Mouse (Mus musculus) adrenal gland (tissue): ENCODE measurements around the gene Senp3.
"Not testable (repeated sequence)": the region's sequence is repeated elsewhere in the genome, so short reads cannot be mapped to it uniquely, and the experiment has no call there.

Source experiments
- intact Hi-C: fragments of 180-260 bp; cut with DNase I; formaldehyde crosslinking; loops from one replicate; pipeline ENCODE4 v1.15.1; 2025

Senp3 gene

GRCm38 (mm10) chr11:69706775-69707479 lies 25.0 kb upstream of the Senp3 start:
- intact Hi-C loops = no loop called here

- intact Hi-C loops = no loop called here
Observed at GRCm38 (mm10) chr11:69704613-69705010, 22.7 kb upstream of the Senp3 start.

- intact Hi-C loops = no loop called here
Observed at GRCm38 (mm10) chr11:69703814-69704612, 22.1 kb upstream of the Senp3 start.

GRCm38 (mm10) chr11:69703381-69703780 lies 21.5 kb upstream of the Senp3 start:
- intact Hi-C loops = not testable (repeated sequence)

DNA sequence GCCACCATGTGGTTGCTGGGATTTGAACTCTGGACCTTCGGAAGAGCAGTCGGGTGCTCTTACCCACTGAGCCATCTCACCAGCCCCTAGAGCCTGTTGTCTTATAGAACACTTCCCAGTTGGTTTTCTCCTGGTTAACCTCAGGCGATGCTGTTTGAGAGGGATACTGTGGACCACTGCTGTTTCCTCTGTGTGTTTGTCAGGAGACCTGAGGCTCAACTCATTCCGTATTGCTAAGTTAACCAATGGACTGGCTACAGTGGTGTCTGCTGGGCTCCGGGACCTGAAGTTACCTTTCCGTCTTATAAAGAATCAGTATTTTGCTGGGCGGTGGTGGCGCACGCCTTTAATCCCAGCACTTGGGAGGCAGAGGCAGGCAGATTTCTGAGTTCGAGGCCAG lies 21.0 kb upstream of the Senp3 start:
- intact Hi-C loops = not testable (repeated sequence)

- intact Hi-C loops = no loop called here
Observed at GRCm38 (mm10) chr11:69699595-69699994, 17.7 kb upstream of the Senp3 start.

- intact Hi-C loops = no loop called here
Observed at GRCm38 (mm10) chr11:69698574-69698973, 16.7 kb upstream of the Senp3 start.

DNA sequence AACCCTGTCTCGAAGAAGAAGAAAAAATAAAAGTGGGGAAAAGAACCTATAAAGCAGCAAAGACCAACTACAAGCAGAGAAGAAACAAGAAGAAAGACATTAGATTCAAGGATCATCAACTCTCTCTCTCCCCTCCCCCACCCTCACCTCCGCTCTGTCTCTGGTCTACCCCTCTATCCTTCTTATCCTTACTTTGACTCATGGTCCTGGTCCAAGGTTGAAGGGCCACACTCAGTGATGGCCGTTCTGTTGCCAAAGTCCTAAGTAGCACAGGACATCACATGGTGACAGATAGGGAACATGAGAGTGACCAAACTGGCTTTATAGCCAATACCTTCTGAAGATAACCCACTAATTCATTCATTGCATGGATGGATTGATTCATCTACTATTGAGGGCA lies 15.5 kb upstream of the Senp3 start:
- intact Hi-C loops = no loop called here

- intact Hi-C loops = no loop called here
Observed at GRCm38 (mm10) chr11:69695361-69696181, 13.7 kb upstream of the Senp3 start, which contains the start of the genes Tnfsf12 and Tnfsfm13. Gene Tnfsf12, minus strand, starts transcription at chr11:69695849. Gene Tnfsfm13, minus strand, starts transcription at chr11:69696098.

DNA sequence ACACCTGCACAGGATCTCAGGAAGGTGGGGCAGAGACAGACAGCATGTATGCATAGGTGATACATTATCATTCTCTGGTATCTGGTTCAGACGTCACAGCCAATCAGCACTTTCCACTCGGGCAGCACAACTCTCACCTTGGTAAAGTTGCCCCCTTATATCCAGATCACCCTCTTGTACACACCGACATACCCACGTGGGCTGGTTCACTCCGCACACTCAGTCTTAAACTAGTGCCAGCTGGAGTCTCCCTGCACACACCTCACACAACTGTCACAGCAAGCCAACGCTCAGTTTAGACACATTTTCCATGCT lies 13.1 kb upstream of the Senp3 start:
- intact Hi-C loops = no loop called here

DNA sequence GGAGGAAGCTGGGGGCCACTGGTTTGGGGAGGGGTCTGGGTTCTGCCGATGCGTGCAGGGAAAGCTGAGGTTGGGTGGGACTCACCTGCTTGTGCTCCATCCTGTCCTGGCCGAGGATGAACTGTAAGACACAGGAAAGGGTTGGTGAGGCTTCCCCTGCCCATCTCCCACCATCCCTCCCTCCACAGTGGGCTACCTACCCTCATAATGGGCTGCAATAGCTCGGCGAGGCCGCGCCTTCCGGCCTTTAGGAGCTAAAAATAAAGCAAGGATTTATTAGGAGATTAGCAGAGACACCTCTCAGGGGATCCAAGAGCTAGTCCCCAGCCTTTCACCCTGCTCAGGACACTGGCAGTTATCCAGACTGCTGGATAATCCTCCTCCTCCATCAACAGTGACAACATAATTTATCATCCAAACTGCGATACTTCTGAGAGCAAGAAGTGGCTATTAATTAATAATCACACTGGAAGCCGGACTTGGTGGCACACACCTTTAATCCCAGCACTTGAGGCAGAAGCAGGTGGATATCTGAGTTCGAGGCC lies 11.6 kb upstream of the Senp3 start:
- intact Hi-C loops = no loop called here

DNA sequence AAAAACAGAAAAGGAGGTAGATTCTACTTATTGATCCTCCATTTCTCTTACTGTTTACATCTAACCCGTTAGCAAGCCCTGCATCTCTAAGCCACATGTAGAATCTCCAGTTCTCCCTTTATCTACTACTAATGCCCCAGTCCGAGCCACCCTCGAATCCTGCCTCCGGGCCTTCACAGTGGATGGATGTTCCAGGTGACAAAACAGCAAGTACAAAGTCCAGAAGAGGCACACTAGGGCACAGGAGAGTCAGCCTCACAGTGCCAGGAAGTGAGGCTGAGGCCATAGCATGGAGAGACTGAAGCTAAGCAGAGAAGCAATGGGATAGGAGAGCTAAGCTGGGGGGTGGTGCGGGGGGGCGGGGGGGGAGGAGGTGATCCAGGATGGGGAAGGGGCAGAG lies 11.0 kb upstream of the Senp3 start:
- intact Hi-C loops = no loop called here

GRCm38 (mm10) chr11:69692196-69692811 lies 10.4 kb upstream of the Senp3 start:
- intact Hi-C loops = no loop called here

GRCm38 (mm10) chr11:69689891-69690290 lies 8.0 kb upstream of the Senp3 start:
- intact Hi-C loops = no loop called here

DNA sequence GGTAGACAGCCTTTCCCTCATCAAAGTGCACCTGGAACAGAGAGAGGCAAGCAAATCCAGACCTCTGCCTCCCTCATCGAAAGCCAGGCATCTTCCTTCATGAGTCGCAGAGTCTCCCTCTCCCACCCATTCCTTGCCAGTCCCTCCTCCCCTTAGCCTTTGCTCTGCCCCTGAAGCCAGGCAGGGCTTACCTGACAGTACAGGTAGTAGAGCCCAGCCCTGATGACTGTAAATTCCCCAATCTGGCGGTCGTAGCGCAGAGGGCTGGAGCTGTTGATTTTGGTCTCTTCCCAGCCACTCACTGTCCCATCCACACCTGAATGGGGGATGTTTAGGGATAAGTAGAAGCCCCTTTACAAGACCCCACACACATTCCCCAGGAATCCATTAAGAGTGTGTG lies 5.2 kb upstream of the Senp3 start:
- intact Hi-C loops = no loop called here

DNA sequence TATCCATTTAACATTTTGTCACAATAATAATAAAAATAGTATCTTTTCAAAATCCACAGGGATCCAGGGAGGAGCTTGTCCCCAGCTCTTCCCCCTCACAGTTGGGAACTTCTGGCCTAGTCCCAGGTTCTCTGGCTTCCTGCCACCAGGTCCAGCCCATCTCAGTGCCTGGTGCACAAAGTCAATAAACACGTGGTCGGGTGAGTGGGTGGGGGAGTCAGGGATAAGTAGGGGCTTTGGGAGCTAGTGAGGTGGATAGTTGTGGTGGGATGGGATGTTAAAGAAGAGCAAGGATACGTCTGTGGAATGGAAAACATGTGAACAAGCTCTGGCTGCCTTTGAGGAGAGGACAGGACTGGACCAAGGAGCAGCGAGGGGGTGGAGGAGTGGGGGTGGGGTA lies 4.5 kb upstream of the Senp3 start:
- intact Hi-C loops = no loop called here

GRCm38 (mm10) chr11:69685526-69686148 lies 3.8 kb upstream of the Senp3 start, which contains the start of gene Tnfsf13:
Gene Tnfsf13, minus strand, starts transcription at chr11:69685784.
- intact Hi-C loops = no loop called here

- intact Hi-C loops = loop anchor here (5.0 kb wide), 1 partner anchor 67 kb away; no protein-coding TSS in a partner anchor
Observed at GRCm38 (mm10) chr11:69684936-69685335, 3.1 kb upstream of the Senp3 start.

DNA sequence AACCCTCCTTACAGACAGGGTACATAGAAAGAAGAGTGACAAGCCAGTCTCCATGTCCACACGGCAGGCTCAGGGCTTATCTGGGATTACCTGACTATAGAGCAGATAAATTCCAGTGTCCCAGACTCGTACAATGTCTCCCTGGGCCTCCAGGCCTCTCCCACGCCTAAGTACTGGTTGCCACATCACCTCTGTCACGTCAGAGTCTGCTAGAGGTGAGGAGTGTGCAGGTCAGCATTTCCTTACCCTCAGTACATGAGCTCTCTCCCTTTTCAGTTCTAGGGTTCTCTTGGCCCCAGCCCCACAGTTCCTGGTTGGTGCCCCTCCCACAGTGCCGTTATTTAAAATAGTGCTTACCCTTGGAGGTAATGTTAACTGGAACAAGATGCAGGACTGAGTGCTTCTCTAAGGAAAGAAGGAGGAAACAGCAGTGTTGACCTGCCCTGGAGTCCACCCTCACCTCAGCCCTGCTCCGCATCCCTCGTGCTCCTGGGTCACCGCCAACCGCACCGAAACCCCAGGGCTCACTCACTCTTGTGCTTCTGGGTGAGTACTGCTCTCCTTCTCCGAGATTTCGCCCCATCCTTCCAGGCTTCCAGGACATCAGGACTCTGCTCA lies 2.4 kb upstream of the Senp3 start:
- intact Hi-C loops = loop anchor here (5.0 kb wide), 1 partner anchor 68 kb away; no protein-coding TSS in a partner anchor

DNA sequence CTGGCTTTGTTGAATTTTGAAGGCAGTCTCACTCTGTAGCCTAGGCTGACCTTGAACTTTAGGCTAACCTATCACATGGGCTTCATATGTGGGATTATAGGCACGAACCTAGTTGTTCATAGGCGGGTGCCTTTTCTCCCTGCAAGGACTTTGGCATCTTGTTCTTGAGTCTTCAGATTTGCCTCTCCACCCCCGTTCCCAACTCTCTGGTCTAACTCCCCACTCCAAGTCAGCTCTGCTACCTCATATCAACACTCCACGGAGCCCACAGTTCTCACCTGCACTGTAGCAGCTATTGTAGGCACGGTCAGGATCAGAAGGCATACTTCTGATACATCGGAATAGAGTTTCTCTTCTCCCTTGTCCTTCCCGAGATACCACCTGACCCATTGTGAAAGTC lies 1.7 kb upstream of the Senp3 start:
- intact Hi-C loops = loop anchor here (2.0 to 5.0 kb wide), 2 partner anchors 31 to 69 kb away; no protein-coding TSS in a partner anchor
